Mouse (Mus musculus): ENCODE measurements around the gene Spryd3. TPM values are rescaled to one million over a fixed set of nuclear protein-coding genes. Genes with fewer than 3 reads are reported as not detected.
"Not testable (repeated sequence)": the region's sequence is repeated elsewhere in the genome, so short reads cannot be mapped to it uniquely, and the experiment has no call there.

Spryd3 gene
- polyA plus RNA-seq, 1 experiment, result 1.1 TPM

DNA sequence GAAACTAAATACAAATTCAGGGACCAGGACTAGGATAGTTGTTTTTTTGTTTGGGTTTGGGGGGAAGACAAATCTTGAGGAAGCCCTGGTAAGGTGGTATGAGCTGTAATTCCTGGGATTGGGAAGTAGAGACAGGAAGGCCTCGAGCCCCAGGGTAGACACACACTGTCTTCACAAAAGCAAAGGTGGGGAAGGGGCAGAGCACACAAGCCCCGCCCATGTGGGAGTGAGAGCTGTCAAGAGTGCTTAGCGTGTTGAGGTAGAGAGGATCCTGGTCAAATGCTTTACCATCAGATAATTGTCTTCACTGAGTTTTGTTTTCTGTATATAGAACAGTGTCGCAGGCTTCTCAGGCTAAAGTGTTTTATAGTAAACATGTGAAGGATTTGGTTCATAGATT is 53.0 kb downstream of the Spryd3 start:
- no peak for TF ChIP-seq TAL1 (IDR thresholded peaks at IDR 0.05; ENCODE audit: low read length)
- no peak for TF ChIP-seq GATA1 (IDR thresholded peaks at IDR 0.05; ENCODE audit: low read length)
- Histone ChIP-seq H3K4me1 (ENCODE audit: control insufficient read depth) (peaks cover 9% of the 10 kb centered on the region), H3K9me3 (ENCODE audit: control insufficient read depth, low read length) (no peaks in the 10 kb centered on the region), H3K36me3 (ENCODE audit: control insufficient read depth) (peaks cover 96% of the 10 kb centered on the region), H3K4me3 (replicated peaks) (no peak overlapping the region), H3K27me3 (ENCODE audit: control insufficient read depth) (no peaks in the 10 kb centered on the region)

DNA sequence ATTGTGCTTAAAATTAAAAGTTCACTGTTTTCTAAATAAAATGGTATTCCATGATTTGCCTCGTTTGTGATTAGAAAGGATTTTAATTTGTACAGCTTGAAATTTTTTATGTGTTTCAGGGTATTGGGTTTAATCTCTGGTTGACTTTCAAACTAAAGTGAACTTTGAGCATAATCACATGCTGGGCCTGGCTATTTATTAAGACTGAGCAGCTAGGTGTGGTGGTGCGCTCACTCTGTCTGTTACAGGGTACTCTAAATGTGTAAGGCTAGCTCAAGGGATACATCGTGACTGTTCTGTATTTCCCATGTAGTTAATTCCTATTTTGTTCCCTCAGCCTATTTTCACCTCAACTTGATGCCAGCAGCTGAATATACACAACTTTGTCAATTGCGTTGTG is 53.9 kb downstream of the Spryd3 start:
- peaks cover 15% of the 10 kb centered on the region for H3K4me1 ChIP-seq (ENCODE audit: control insufficient read depth)
- peaks cover 93% of the 10 kb centered on the region for H3K36me3 ChIP-seq (ENCODE audit: control insufficient read depth)
- TF ChIP-seq GATA1 (IDR thresholded peaks at IDR 0.05; ENCODE audit: low read length) (no peak), TAL1 (IDR thresholded peaks at IDR 0.05; ENCODE audit: low read length) (no peak)
- no peaks in the 10 kb centered on the region for H3K27me3 ChIP-seq (ENCODE audit: control insufficient read depth)
- no peak overlapping the region for H3K4me3 ChIP-seq (replicated peaks)
- H3K9me3 ChIP-seq (ENCODE audit: control insufficient read depth, low read length), result no peaks in the 10 kb centered on the region

DNA sequence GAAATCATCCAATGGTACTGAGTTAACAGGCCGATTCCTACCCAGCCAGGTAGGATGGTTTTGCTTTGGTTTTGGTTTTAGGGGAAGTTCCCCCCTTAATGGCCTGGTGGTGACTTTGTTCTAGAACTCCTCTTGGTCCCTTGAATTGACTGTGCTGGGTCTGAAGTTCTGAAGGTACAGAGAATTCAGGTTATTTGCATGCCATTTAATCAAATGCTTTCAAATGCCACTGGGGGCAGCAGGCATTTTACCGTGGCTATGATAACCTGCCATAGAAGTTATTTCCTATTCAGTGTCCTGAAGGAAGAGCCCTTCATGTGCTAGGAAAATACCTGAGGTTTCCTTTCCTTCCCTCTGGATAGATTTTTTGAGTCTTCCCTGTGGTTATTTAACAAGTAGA is 55.6 kb downstream of the Spryd3 start:
- TF ChIP-seq TAL1 (IDR thresholded peaks at IDR 0.05; ENCODE audit: low read length) (no peak), GATA1 (IDR thresholded peaks at IDR 0.05; ENCODE audit: low read length) (no peak)
- H3K4me1 ChIP-seq (ENCODE audit: control insufficient read depth), result peaks cover 30% of the 10 kb centered on the region
- H3K4me3 ChIP-seq (replicated peaks), result no peak overlapping the region
- no peaks in the 10 kb centered on the region for H3K27me3 ChIP-seq (ENCODE audit: control insufficient read depth)
- H3K9me3 ChIP-seq (ENCODE audit: control insufficient read depth, low read length), result no peaks in the 10 kb centered on the region
- peaks cover 76% of the 10 kb centered on the region for H3K36me3 ChIP-seq (ENCODE audit: control insufficient read depth)

DNA sequence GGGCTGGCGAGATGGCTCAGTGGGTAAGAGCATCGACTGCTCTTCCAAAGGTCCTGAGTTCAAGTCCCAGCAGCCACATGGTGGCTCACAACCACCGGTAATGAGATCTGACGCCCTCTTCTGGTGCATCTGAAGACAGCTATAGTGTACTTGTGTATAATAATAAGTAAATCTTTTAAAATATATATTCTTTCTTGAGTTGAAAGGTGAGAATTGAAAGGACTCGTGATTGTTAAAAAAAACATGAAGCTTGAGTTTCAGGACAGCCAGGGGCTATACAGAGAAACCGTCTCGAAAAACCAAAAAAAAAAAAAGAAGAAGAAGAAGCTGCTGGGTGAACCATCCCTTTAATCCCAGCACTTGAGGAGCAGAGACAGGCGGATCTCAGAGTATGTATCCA is 56.1 kb downstream of the Spryd3 start:
- not testable (repeated sequence) for H3K9me3 ChIP-seq (ENCODE audit: control insufficient read depth, low read length); H3K27me3 ChIP-seq (ENCODE audit: control insufficient read depth); H3K4me3 ChIP-seq (replicated peaks)
- Histone ChIP-seq H3K36me3 (ENCODE audit: control insufficient read depth) (peaks cover 71% of the 10 kb centered on the region), H3K4me1 (ENCODE audit: control insufficient read depth) (peaks cover 35% of the 10 kb centered on the region)

DNA sequence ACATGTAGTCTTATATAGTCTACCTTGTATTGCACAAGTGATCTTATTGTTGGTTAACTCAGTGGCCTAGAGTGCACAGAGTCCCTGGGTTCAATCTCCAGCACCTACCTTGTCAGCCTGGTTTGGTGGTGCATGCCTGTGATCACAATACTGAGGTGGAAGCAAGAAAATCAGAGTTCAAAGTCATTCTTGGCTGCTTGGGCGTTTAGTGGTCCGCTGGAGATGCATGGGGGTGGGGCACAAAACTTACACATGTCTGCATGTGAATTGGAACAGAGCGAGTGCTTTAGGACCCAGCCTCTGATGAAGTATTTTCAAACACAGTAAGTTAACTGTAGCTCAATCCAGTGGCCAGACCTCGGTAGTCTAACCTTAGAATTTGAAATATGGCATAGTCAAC is 56.8 kb downstream of the Spryd3 start:
- TF ChIP-seq GATA1 (IDR thresholded peaks at IDR 0.05; ENCODE audit: low read length), result no peak
- no peak for TF ChIP-seq TAL1 (IDR thresholded peaks at IDR 0.05; ENCODE audit: low read length)
- peaks cover 64% of the 10 kb centered on the region for H3K36me3 ChIP-seq (ENCODE audit: control insufficient read depth)

DNA sequence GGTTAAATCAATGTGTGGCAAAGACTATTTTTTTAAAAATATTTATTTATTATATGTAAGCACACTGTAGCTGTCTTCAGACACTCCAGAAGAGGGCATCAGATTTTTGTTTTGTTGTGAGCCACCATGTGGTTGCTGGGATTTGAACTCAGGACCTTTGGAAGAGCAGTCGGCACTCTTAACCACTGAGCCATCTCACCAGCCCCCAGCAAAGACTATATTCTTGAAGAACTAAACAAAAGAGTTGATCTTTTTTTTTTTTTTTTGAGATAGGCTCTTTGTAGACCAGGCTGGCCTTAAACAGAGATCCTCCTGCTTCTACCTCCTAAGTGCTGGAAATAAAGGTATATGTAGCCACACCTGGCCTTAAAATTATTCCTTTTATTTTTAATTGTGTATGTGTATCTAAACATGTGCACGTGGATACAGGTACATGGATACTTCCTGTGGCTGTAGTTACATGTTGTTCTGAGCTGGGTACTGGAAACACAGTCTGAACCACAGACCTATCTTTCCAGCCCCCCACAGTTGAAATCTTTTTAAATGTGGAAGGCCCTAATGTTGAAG is 58.8 kb downstream of the Spryd3 start:
- Histone ChIP-seq H3K9me3 (ENCODE audit: control insufficient read depth, low read length) (no peaks in the 10 kb centered on the region), H3K4me1 (ENCODE audit: control insufficient read depth) (peaks cover 53% of the 10 kb centered on the region), H3K27me3 (ENCODE audit: control insufficient read depth) (no peaks in the 10 kb centered on the region), H3K36me3 (ENCODE audit: control insufficient read depth) (peaks cover 44% of the 10 kb centered on the region), H3K4me3 (replicated peaks) (no peak overlapping the region)
- TF ChIP-seq GATA1 (IDR thresholded peaks at IDR 0.05; ENCODE audit: low read length) (no peak), TAL1 (IDR thresholded peaks at IDR 0.05; ENCODE audit: low read length) (no peak)

More for the DNA sequence above, 56.8 kb downstream of the Spryd3 start:
- Histone ChIP-seq H3K4me3 (replicated peaks) (no peak overlapping the region), H3K4me1 (ENCODE audit: control insufficient read depth) (peaks cover 42% of the 10 kb centered on the region), H3K9me3 (ENCODE audit: control insufficient read depth, low read length) (no peaks in the 10 kb centered on the region), H3K27me3 (ENCODE audit: control insufficient read depth) (no peaks in the 10 kb centered on the region)

DNA sequence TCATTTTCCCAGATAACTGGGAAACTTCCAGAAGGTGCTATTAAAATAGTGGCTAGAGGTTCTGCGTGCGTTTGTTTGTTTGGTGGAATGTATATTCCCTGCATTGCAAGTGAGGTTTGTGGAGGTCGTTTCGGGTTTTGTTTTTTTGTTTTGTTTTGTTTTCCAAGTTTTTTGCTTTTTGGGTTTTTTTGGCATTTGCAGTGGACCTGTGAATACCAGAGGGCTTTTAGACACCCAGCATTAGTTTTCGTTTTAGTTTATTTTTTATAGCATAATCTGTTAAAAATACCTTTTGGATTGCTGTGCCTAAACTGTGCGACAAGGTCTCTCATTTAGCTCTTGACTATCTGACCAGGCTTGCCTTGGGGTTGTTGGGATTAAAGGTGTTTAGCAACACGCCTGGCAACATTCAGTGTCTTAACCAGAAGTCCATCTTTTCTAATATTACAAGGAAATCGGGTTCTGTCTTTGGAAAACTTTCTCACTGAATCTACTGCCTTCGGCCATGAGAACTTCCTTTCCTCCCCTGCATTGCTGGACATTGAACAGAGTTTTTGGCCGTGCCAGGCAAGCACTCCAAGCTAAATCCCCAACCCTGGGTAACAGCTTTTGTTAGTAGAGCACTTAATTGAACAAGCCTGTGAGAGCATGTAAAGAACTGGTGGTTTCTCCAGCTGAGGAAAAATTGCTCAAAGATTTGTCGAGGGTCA is 61.0 kb downstream of the Spryd3 start:
- H3K4me3 ChIP-seq (replicated peaks), result peak overlapping the region; percentile 89
- peaks cover 22% of the 10 kb centered on the region for H3K36me3 ChIP-seq (ENCODE audit: control insufficient read depth)
- TF ChIP-seq TAL1 (IDR thresholded peaks at IDR 0.05; ENCODE audit: low read length) (no peak), GATA1 (IDR thresholded peaks at IDR 0.05; ENCODE audit: low read length) (no peak)
- H3K27me3 ChIP-seq (ENCODE audit: control insufficient read depth), result no peaks in the 10 kb centered on the region
- H3K4me1 ChIP-seq (ENCODE audit: control insufficient read depth), result peaks cover 67% of the 10 kb centered on the region
- no peaks in the 10 kb centered on the region for H3K9me3 ChIP-seq (ENCODE audit: control insufficient read depth, low read length)

DNA sequence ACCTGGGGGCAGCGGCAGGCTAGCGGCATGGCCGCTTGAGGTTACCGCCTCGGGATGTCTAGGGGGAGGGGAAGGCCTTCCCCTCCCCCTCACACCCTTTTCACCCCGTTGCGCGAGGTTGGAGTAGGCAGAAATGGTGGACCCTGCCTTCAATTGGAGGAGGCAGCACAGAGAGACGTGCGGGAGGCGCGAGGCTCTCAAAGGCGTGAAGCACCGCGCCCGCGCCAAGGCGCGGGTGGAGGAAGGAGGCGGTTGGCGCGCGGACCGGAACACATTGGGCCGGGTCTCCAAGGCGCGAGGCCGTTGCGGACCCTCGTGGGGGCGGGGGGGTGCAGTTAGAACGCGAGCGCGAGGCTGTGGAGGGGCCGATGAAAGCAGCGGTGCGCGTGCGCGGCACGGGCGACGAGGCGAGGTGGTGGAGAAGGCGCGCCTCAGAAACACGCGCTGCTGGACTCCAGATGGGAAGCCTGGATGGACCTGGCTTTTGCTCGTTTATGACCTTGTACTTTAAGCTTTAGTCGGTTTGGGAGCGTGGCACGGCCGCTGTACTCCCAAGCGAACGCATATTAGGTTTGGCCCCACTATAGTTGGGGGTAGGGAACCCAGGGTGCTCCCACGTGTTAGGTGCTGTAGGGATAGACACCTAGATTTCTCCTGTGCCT is 61.8 kb downstream of the Spryd3 start:
- no peaks in the 10 kb centered on the region; the same call in 1 of the 2 replicates for H3K27me3 ChIP-seq (ENCODE audit: control insufficient read depth)
- no peaks in the 10 kb centered on the region for H3K9me3 ChIP-seq (ENCODE audit: control insufficient read depth, low read length)
- no peak for TF ChIP-seq GATA1 (IDR thresholded peaks at IDR 0.05; ENCODE audit: low read length)
- TF ChIP-seq TAL1 (IDR thresholded peaks at IDR 0.05; ENCODE audit: low read length), result no peak
- peaks cover 64% of the 10 kb centered on the region for H3K4me1 ChIP-seq (ENCODE audit: control insufficient read depth)
- H3K36me3 ChIP-seq (ENCODE audit: control insufficient read depth), result peaks cover 16% of the 10 kb centered on the region
- peak overlapping the region; percentile 89 for H3K4me3 ChIP-seq (replicated peaks)

DNA sequence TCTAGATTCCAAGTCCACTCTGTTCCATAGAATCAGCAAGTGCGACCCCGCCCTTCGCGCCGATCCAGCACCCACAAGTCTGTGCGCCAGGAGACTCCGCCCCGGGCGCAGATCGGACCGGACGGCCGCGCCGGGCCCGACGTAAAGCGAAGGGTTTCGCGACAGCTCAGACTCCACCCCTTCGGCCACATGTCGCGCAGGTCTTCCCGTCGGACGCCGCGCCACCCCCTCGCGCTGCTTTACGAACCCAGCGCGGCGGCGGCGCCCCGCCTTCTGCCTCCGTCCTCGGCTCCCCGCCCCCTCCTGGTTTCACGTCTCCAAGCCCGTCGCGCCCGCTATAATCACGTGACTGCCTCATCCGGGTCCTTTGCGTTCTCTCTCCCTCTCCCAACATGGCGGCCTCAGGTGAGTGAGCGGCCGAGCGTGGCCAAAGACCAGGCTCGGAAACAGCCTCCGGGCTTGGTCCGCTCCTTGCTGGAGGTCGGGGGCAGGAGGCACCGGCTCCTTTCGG is 62.4 kb downstream of the Spryd3 start, which contains the start of gene Eif4b:
Eif4b (plus strand) TSS at position 215 of the 511 bp plus-strand sequence.
- H3K9me3 ChIP-seq (ENCODE audit: control insufficient read depth, low read length), result no peaks in the 10 kb centered on the region
- H3K4me1 ChIP-seq (ENCODE audit: control insufficient read depth), result peaks cover 61% of the 10 kb centered on the region
- peaks cover 11% of the 10 kb centered on the region for H3K36me3 ChIP-seq (ENCODE audit: control insufficient read depth)
- TF ChIP-seq GATA1 (IDR thresholded peaks at IDR 0.05; ENCODE audit: low read length) (no peak), TAL1 (IDR thresholded peaks at IDR 0.05; ENCODE audit: low read length) (no peak)
- peak within 1 kb of the TSS; percentile 89 for H3K4me3 ChIP-seq (replicated peaks)
- peaks cover 3% of the 10 kb centered on the region for H3K27me3 ChIP-seq (ENCODE audit: control insufficient read depth)
